Mouse (Mus musculus) MEL (cell line): ENCODE measurements around the gene Adamts5. TPM values are rescaled to one million over a fixed set of nuclear protein-coding genes. Genes with fewer than 3 reads are reported as not detected.

ENCODE experiments used
- DNase-seq: peaks from one replicate; pipeline ENCODE4 v3.0.0; 2011; ENCODE audit warnings: low read depth, low spot score
- H3K27ac ChIP-seq: 2 replicates; pipeline ENCODE4 v1.5.1; 2012; ENCODE audit warnings: low read depth, mild to moderate bottlenecking, control low read depth, low read length, moderate library complexity; ENCODE audit not compliant: control insufficient read depth
- H3K27me3 ChIP-seq, 2 experiments: fragments of 150-350 bp in 1 of 2; sonication (generic) in 1 of 2; 2 replicates each; pipeline ENCODE4 v1.6.1; 2012; ENCODE audit warnings: low read length in 2 of 2, mild to moderate bottlenecking in 2 of 2, improper control_type of control experiment in 1 of 2, moderate library complexity in 1 of 2; ENCODE audit not compliant: insufficient read depth in 2 of 2, control insufficient read depth in 1 of 2
- H3K36me3 ChIP-seq, 2 experiments: 2 replicates each; pipeline ENCODE4 v1.6.1; 2012 to 2014; ENCODE audit warnings: low read length in 2 of 2, improper control_type of control experiment in 1 of 2, inconsistent platforms in 1 of 2, mild to moderate bottlenecking in 1 of 2; ENCODE audit not compliant: insufficient read depth in 2 of 2, control insufficient read depth in 1 of 2
- H3K4me1 ChIP-seq, 2 experiments: fragments of 150-350 bp in 1 of 2; sonication (generic) in 1 of 2; 2 replicates each; pipeline ENCODE4 v1.6.1; 2012; ENCODE audit warnings: low read length in 2 of 2, improper control_type of control experiment in 1 of 2, mild to moderate bottlenecking in 1 of 2; ENCODE audit not compliant: insufficient read depth in 2 of 2, control insufficient read depth in 1 of 2
- H3K4me3 ChIP-seq, 2 experiments: fragments of 150-350 bp in 1 of 2; sonication (generic) in 1 of 2; 2 replicates each; pipeline ENCODE4 v1.5.1; 2012; ENCODE audit warnings: low read depth in 2 of 2, low read length in 2 of 2, mild to moderate bottlenecking in 2 of 2, moderate library complexity in 2 of 2, control low read depth in 1 of 2, improper control_type of control experiment in 1 of 2; ENCODE audit not compliant: control insufficient read depth in 1 of 2, insufficient read depth in 1 of 2
- H3K79me2 ChIP-seq: 2 replicates; pipeline ENCODE4 v1.6.1; 2012; ENCODE audit warnings: mild to moderate bottlenecking, low read length, moderate library complexity; ENCODE audit not compliant: control insufficient read depth, poor library complexity, insufficient read depth
- H3K9ac ChIP-seq: 2 replicates; pipeline ENCODE4 v1.6.1; 2012; ENCODE audit warnings: low read depth, mild to moderate bottlenecking, control low read depth, low read length, moderate library complexity; ENCODE audit not compliant: control insufficient read depth, poor library complexity, severe bottlenecking
- H3K9me3 ChIP-seq: fragments of 150-350 bp; sonication (generic); replicated peaks from 2 replicates; pipeline ENCODE4 v1.6.1; 2012; ENCODE audit warnings: mild to moderate bottlenecking, low read length, improper control_type of control experiment, moderate library complexity; ENCODE audit not compliant: insufficient read depth
- BHLHE40 ChIP-seq: IDR thresholded peaks from 2 replicates; pipeline ENCODE4 v1.6.1; 2012; ENCODE audit warnings: low read depth, mild to moderate bottlenecking, inconsistent platforms, low read length, improper control_type of control experiment, borderline replicate concordance
- CHD1 ChIP-seq: IDR thresholded peaks from 2 replicates; pipeline ENCODE4 v1.6.1; 2012; ENCODE audit warnings: low read depth, mild to moderate bottlenecking, inconsistent platforms, low read length, improper control_type of control experiment
- CTCF ChIP-seq, 3 experiments: IDR thresholded peaks in 2 of 3; conservative IDR thresholded peaks in 1 of 3; 2 replicates each; pipeline ENCODE4 v1.5.1; 2011 to 2012; ENCODE audit warnings: low read length in 3 of 3, low read depth in 2 of 3, mild to moderate bottlenecking in 2 of 3, improper control_type of control experiment in 1 of 3, inconsistent platforms in 1 of 3, mixed read lengths in 1 of 3, moderate library complexity in 1 of 3; ENCODE audit not compliant: control insufficient read depth in 1 of 3, insufficient read depth in 1 of 3, poor library complexity in 1 of 3, severe bottlenecking in 1 of 3
- E2F4 ChIP-seq: IDR thresholded peaks from 2 replicates; pipeline ENCODE4 v1.6.1; 2011; ENCODE audit warnings: low read depth, low read length, improper control_type of control experiment, borderline replicate concordance
- ELF1 ChIP-seq: IDR thresholded peaks from 2 replicates; pipeline ENCODE4 v1.6.1; 2014; ENCODE audit warnings: low read depth, mild to moderate bottlenecking, inconsistent platforms, low read length, improper control_type of control experiment, moderate library complexity
- GABPA ChIP-seq: IDR thresholded peaks from 2 replicates; pipeline ENCODE4 v1.6.1; 2012; ENCODE audit warnings: low read depth, mild to moderate bottlenecking, inconsistent platforms, low read length, improper control_type of control experiment, moderate library complexity
- KAT2A ChIP-seq: conservative IDR thresholded peaks from 2 replicates; pipeline ENCODE4 v1.6.1; 2012; ENCODE audit warnings: low read depth, low read length, improper control_type of control experiment, inconsistent platforms
- MAFK ChIP-seq: IDR thresholded peaks from 2 replicates; pipeline ENCODE4 v1.6.1; 2011; ENCODE audit warnings: low read depth, mild to moderate bottlenecking, low read length, improper control_type of control experiment, borderline replicate concordance
- MEF2A ChIP-seq: IDR thresholded peaks from 2 replicates; pipeline ENCODE4 v1.6.1; 2014; ENCODE audit warnings: low read depth, mild to moderate bottlenecking, inconsistent platforms, low read length, improper control_type of control experiment; ENCODE audit not compliant: poor library complexity, insufficient replicate concordance, severe bottlenecking; ENCODE audit errors: extremely low read depth
- MXI1 ChIP-seq: IDR thresholded peaks from 2 replicates; pipeline ENCODE4 v1.6.1; 2011; ENCODE audit warnings: mild to moderate bottlenecking, low read depth, low read length, improper control_type of control experiment
- NRF1 ChIP-seq: IDR thresholded peaks from 2 replicates; pipeline ENCODE4 v1.6.1; 2014; ENCODE audit warnings: low read depth, mild to moderate bottlenecking, inconsistent platforms, low read length, improper control_type of control experiment, moderate library complexity; ENCODE audit not compliant: poor library complexity, insufficient read depth, severe bottlenecking
- POLR2AphosphoS5 ChIP-seq: IDR thresholded peaks from 2 replicates; pipeline ENCODE4 v1.6.1; 2012; ENCODE audit warnings: low read depth, borderline replicate concordance, mild to moderate bottlenecking, inconsistent platforms, low read length, moderate library complexity, mixed read lengths
- RAD21 ChIP-seq: IDR thresholded peaks from 2 replicates; pipeline ENCODE4 v1.6.1; 2011; ENCODE audit warnings: mild to moderate bottlenecking, low read depth, low read length, improper control_type of control experiment
- SIN3A ChIP-seq: IDR thresholded peaks from 2 replicates; pipeline ENCODE4 v1.6.1; 2012; ENCODE audit warnings: low read length, improper control_type of control experiment, inconsistent platforms
- SMC3 ChIP-seq: IDR thresholded peaks from 2 replicates; pipeline ENCODE4 v1.6.1; 2011; ENCODE audit warnings: low read depth, low read length, improper control_type of control experiment
- USF1 ChIP-seq: IDR thresholded peaks from 2 replicates; pipeline ENCODE4 v1.6.1; 2014; ENCODE audit warnings: low read depth, mild to moderate bottlenecking, inconsistent platforms, low read length, improper control_type of control experiment, moderate library complexity
- ZMIZ1 ChIP-seq: IDR thresholded peaks from 2 replicates; pipeline ENCODE4 v1.6.1; 2012; ENCODE audit warnings: low read depth, mild to moderate bottlenecking, inconsistent platforms, low read length, improper control_type of control experiment, moderate library complexity
- ZNF384 ChIP-seq: IDR thresholded peaks from 2 replicates; pipeline ENCODE4 v1.6.1; 2012; ENCODE audit warnings: low read depth, mild to moderate bottlenecking, inconsistent platforms, low read length, improper control_type of control experiment
- polyA plus RNA-seq, 2 experiments: library from polyadenylated mRNA; stranded (reverse) in 1 of 2; unstranded in 1 of 2; fragments of >175 nt in 1 of 2; fragments of >200 nt in 1 of 2; gene quantifications; 2 replicates each; pipeline versions ENCODE4 v1.2.1 to v1.2.4; 2012; ENCODE audit warnings: low replicate concordance in 2 of 2, low read depth in 1 of 2; ENCODE audit not compliant: insufficient read length in 2 of 2, insufficient read depth in 1 of 2, missing spikeins in 1 of 2
- total RNA-seq: library from RNA; depleted of rRNA; stranded (reverse); fragments of 300-350 nt; gene quantifications from 2 replicates; pipeline ENCODE4 v1.2.3, GENCODE M21; 2012

Adamts5 gene
- total and polyA plus RNA-seq, 3 experiments = not detected

DNA sequence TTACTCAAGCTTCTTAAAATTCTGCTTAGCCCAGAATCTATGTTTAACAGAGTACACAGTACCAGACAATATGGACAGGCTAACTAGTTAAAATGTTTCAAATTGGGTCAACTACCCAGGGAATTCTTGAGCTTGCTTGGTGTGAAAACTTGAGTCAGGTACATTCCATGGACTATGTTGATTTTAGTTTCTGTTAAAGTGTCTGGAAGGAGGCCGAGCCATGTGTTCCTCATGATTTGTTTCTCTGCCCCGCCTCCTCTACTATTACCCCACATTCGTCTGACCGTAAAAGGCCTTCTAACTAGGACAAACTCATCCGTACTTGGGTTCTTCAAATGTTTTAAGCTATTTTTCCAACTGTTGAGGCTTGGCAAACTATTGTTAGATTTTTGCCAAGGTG is 24.4 kb upstream of the Adamts5 start:
- Histone ChIP-seq H3K27me3 (no peaks in the 10 kb centered on the region), H3K36me3 (no peaks in the 10 kb centered on the region), H3K4me3 (no peak overlapping the region), H3K4me1 (no peaks in the 10 kb centered on the region), H3K27ac (no peak overlapping the region), H3K9ac (no peak overlapping the region), H3K9me3 (no peaks in the 10 kb centered on the region), H3K79me2 (no peaks in the 10 kb centered on the region)
- no peak for TF ChIP-seq ZNF384
- no peak for TF ChIP-seq USF1
- TF ChIP-seq KAT2A = no peak
- DNase-seq = no peak

GRCm38 (mm10) chr16:85922454-85922853 is 20.8 kb upstream of the Adamts5 start:
- no peak for DNase-seq
- TF ChIP-seq KAT2A (no peak), BHLHE40 (no peak), ELF1 (no peak), MXI1 (no peak), GABPA (no peak), SMC3 (no peak), CHD1 (no peak), SIN3A (no peak), ZMIZ1 (no peak), E2F4 (no peak), POLR2AphosphoS5 (no peak), MAFK (no peak), CTCF (IDR thresholded peaks at IDR 0.05 in 2 of 3, conservative IDR thresholded peaks at IDR 0.05 in 1 of 3; ENCODE audit: control insufficient read depth in 1 of 3, insufficient read depth in 1 of 3, low read depth in 2 of 3, low read length in 3 of 3, poor library complexity in 1 of 3, severe bottlenecking in 1 of 3) (no peak), MEF2A (no peak), RAD21 (no peak), NRF1 (no peak)
- no peaks in the 10 kb centered on the region for H3K27me3 ChIP-seq
- H3K79me2 ChIP-seq = no peaks in the 10 kb centered on the region
- H3K9me3 ChIP-seq = no peaks in the 10 kb centered on the region
- no peak overlapping the region for H3K9ac ChIP-seq
- no peaks in the 10 kb centered on the region for H3K36me3 ChIP-seq
- H3K4me3 ChIP-seq = no peak overlapping the region
- no peak overlapping the region for H3K27ac ChIP-seq
- H3K4me1 ChIP-seq = no peaks in the 10 kb centered on the region
